Mouse (Mus musculus) stomach, postnatal 0 days (tissue): ENCODE measurements around the gene Mcm8.

Source experiments
- CTCF ChIP-seq: IDR thresholded peaks from 2 replicates; pipeline ENCODE4 v1.5.1; 2016; ENCODE audit warnings: antibody characterized with exemption, low read depth, mild to moderate bottlenecking, moderate library complexity
- EP300 ChIP-seq: optimal IDR thresholded peaks from 2 replicates; pipeline ENCODE3; 2016; ENCODE audit warnings: antibody characterized with exemption

- TF ChIP-seq CTCF (no peak), EP300 (no peak)
Measured at GRCm38 (mm10) chr2:132870286-132870685, 54.3 kb downstream of the Mcm8 start.
